Mouse (Mus musculus) layer of hippocampus, adult 6 months (tissue): ENCODE data around the gene Actb. TPM values are rescaled to one million over a fixed set of nuclear protein-coding genes. Genes with fewer than 3 reads are reported as not detected.

Source experiments
- long read RNA-seq, 2 experiments: library from polyadenylated mRNA; unstranded; transcript quantifications; one replicate each; pipeline ENCODE4 v2.0.0; 2019 to 2020
- polyA plus RNA-seq: library from polyadenylated mRNA; unstranded; fragments of <200 nt; fragmentation: Nextera tagmentation; gene quantifications from 2 replicates; pipeline ENCODE4 v1.2.3, GENCODE M21; 2021

Actb gene
- 3,999 and 8,580 TPM in 2 replicates for polyA plus RNA-seq
- long read RNA-seq, experiment 1, transcript Actb-201 (6 exons, 1,920 nt) = major isoform, 1,051 of 3,547 reads
- long read RNA-seq, experiment 1, partial matches to known transcripts = 136 of 3,547 reads
- long read RNA-seq, experiment 1, other reads (novel, unspliced or antisense) = 2,360 of 3,547 reads
- long read RNA-seq, experiment 2, transcript Actb-201 (6 exons, 1,920 nt) = major isoform, 746 of 785 reads
- long read RNA-seq, experiment 2, partial matches to known transcripts = 28 of 785 reads
- long read RNA-seq, experiment 2, other reads (novel, unspliced or antisense) = 11 of 785 reads

GRCm38 (mm10) chr5:142906532-142907047, at the start of gene Actb:
Actb (minus strand) TSS chr5:142906754.

GRCm38 (mm10) chr5:142894918-142895613, 11.5 kb downstream of the Actb start, which contains the start of gene Fbxl18:
Fbxl18 (minus strand) TSS chr5:142895421.

Other genes with a start within 250 kb of the Actb start
- 18.7 and 32.0 TPM in 2 replicates for gene Slc29a4, start 214.2 kb downstream of the Actb start, polyA plus RNA-seq
- gene Tnrc18, start 89.1 kb downstream of the Actb start, polyA plus RNA-seq = 3.7 and 4.8 TPM in 2 replicates
- gene Fbxl18, start 11.3 kb downstream of the Actb start, polyA plus RNA-seq = 19.3 and 24.7 TPM in 2 replicates
- gene Fscn1, start 53.6 kb upstream of the Actb start, polyA plus RNA-seq = 243 and 313 TPM in 2 replicates
- gene Rnf216, start 206.2 kb upstream of the Actb start, polyA plus RNA-seq = 13.7 and 15.0 TPM in 2 replicates
- not detected in 2 replicates for gene Olfr718-ps1, start 240.8 kb upstream of the Actb start, polyA plus RNA-seq